Mouse (Mus musculus): ENCODE data around the gene Erbb4.

Gene Erbb4

DNA sequence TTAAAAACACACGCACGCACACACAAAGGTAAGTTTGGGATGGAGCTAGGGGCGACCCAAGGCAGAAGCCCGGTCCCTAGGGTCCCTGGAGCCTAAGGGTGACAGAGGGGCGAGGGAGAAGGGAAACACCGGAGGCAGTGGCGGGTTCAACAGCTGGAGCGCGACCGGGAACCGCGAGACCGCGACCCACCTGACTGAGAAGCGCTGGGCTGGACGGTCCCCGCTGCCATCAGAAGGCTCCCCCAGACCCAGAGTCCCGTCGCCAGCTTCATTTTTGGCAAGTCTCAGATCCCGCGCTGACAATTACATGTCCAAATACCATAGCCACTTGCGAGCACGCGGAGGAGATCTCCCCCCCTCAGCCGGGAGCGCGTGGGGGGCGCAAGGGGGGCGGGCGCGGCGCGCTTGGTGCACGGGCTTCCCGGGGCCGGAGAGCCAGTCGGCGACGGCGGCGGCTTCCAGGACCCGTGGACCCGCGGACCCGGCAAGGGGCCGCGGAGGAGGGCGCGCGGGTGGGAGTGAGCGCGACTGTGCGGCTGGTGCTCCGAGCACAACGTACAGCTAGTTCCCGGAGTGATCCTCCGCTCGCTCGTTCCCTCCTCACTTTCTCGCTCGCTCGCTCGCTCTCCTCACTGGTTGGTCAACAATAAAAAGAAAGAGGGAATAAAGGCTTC is at the start of gene Erbb4:
Gene Erbb4, minus strand, starts transcription at position 575 of the 674 bp plus-strand sequence.
- in situ Hi-C loops (cut with MboI; ENCODE audit: unreplicated experiment in 2 of 2), result no loop called here

DNA sequence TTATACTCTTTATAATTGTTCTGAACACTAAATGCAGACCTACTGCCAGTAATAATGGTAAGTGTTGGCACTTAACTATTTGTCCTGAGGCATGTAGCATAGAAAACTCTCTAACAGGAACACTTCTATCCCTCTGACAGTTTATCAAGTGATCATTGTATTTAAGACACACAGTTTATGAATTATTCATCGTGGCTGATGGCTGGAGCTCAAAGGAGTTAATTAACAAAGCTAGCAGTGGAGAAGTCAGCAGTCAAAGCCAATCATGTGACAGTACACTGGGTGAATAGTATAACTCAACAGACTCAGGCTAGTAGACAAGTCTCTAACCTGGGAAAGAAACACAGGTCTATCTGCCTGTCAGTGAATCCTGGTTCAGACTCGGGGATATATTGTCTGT is 49.5 kb upstream of the Erbb4 start:
- in situ Hi-C loops (cut with MboI; ENCODE audit: unreplicated experiment in 2 of 2), result no loop called here

DNA sequence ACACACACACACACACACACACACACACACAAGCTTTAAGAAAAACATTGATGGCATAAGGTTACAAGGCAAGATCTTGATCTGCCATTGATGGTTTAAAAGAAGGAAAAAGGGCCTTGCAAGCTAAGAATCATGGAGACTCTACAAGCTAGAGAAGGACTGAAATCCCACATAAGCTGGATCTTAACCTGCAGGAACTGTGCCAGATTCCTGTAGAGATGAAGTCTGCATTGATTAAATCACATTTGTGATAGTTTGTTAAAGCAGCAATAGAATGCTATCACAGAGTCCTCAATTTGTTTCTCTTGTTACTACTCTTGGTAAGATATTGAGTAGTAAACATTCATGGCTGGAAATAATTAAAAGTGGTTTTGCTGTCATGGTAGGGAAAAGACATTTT is 33.5 kb upstream of the Erbb4 start:
- in situ Hi-C loops (cut with MboI; ENCODE audit: unreplicated experiment in 2 of 2), result loop anchor here in 1 of 2 experiments (25.0 kb wide), 1 partner anchor 1504 kb away; no protein-coding TSS in a partner anchor

DNA sequence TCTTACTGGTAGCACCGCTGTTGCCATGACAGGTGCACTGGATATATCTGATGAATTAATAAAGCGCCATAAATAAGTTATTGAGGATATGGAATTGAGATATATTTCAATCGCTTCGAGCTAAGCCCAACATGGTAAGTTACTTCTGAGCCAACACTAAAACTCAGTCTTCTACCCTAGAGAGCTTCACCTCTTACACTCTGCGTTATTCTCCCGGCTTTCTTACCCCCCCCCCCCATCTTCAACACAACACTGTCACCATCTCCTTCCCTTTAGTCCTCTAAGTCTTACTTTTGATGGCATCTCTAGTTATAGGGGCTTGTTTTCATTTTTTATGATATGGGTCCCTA is 31.6 kb upstream of the Erbb4 start:
- in situ Hi-C loops (cut with MboI; ENCODE audit: unreplicated experiment in 2 of 2), result loop anchor here in 1 of 2 experiments (25.0 kb wide), 1 partner anchor 1502 kb away; no protein-coding TSS in a partner anchor

DNA sequence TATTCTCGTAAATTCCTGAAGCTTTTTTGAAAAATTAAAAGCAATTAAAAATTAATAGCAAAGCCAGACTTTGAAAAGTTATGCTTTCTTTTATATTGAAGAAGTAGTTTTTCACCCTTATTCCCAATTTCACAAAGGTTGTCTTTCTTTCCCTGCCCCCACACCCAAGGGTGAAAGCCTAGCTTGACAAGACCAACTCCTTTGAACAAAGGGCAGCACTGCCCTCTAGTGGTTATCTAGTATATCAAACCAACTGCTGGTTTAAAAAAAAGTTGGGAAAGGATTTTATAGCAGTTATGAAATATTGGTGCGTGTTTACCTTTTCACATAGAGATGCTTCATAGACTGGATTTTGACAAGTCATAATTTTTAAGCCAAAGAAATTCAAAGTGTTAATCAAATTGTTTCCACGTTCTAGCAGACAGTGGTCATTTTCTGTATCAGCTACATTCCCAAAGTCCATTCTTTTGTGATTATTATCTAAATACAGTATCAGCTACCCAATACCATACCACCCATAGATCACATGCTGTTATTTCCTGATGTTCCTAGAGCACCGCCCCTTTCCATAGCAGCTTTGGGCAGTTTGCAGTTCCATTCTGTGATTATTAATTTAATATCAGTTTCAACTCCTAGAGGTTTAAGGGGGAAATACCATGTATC is 31.1 kb upstream of the Erbb4 start:
- in situ Hi-C loops (cut with MboI; ENCODE audit: unreplicated experiment in 2 of 2), result loop anchor here in 1 of 2 experiments (25.0 kb wide), 1 partner anchor 1502 kb away; no protein-coding TSS in a partner anchor

DNA sequence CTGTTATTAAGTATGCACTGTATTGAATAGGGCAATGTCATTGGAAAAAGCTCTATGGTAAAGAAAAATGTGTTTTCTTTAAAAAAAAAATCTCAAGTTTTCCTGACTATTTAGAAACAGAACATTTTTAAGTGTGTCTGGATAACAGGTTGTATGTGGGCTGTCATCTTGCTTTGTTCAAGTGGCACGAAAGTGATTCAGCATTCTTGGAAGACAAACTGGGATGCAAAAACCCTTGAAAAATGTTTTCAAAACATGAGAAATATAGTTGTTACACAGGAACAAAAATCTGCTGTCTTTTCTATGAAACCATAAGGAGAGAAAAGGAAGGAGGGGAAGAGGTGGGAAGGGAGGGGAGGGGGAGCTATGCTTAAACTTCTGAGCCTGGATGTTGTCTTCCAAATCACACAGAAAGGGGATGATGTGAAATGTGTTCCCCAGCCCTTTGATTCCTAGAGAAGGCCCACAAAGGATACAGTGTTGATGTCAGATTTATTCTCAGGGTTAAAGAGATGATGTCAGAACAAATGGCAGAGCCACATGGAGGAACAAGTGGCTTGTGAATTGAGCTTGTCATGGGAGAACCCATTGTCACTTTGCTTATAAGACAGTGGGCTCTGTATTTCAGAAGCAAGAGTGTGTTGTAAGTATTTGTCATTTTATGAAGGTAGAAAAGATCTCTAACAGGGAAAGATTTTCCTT is 16.4 kb upstream of the Erbb4 start:
- in situ Hi-C loops (cut with MboI; ENCODE audit: unreplicated experiment in 2 of 2), result no loop called here

DNA sequence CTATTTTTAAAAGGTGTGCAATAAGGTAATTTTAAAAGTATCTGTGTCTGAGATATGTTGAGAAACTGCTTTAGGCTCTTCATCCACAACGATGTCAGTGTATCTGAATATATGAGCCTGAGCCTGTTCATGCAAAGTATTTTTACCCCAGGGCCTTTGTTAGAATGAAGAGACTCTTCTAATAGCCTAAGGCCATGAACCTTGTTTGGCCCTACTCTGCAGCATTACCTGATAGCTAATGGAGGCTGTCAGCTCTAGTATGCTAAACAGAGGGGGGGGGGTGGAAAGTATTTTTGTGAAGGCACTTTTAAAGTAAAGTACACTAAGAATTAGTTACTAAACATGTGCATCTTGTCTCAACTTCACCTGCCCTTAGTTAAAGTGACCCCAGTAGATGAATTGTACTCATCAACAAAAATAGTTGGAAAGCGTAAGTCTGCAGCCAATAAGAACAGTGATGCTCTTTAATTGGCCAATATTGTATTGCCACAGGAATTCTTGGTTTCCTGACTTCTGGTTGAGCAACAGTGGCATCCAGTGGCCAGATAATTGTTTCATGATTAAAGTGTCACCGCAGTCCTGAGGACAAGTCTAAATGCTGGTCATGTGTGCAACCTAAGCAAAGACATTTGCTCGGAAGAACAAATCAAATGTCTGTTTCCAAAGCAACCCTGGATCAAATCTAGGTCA is 10.5 kb upstream of the Erbb4 start:
- in situ Hi-C loops (cut with MboI; ENCODE audit: unreplicated experiment in 2 of 2), result no loop called here

DNA sequence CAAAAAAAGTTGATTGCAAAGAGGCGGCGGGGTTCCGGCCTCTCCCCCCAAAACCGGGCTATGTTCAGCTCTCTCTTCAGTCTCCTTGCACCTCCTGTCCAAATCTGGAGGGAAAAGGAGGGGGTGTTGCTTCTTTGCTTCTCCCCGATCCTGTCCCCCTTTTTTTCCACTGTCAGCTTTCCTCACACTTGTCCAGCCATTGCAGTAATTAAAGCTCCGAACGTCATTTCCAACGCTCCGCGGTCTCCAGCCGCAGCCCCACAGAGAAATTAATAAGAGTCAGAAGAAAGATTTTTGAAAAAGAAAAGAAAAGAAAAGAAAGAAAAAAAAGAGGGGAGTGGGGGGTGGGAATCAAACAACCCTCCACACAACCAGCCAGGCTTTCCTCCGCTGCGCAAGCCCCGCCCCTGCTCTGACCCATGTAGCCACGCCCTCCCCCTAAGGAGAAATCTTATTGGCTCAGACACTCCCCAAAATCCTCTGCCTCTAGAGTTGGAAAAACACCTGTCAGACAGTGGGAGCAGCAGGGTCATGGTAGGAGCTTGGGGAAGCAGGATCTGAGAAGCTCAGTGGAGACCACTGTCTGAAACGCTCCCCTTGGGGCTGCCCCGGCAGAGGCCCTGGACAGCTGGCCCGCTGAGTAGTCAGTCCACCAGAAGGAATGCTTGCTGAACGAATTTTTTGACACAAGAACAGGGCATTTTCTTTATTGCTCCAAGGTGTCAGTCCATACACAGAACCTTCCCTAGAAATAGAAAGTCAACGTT is 483 bp upstream of the Erbb4 start:
- in situ Hi-C loops (cut with MboI; ENCODE audit: unreplicated experiment in 2 of 2), result no loop called here

DNA sequence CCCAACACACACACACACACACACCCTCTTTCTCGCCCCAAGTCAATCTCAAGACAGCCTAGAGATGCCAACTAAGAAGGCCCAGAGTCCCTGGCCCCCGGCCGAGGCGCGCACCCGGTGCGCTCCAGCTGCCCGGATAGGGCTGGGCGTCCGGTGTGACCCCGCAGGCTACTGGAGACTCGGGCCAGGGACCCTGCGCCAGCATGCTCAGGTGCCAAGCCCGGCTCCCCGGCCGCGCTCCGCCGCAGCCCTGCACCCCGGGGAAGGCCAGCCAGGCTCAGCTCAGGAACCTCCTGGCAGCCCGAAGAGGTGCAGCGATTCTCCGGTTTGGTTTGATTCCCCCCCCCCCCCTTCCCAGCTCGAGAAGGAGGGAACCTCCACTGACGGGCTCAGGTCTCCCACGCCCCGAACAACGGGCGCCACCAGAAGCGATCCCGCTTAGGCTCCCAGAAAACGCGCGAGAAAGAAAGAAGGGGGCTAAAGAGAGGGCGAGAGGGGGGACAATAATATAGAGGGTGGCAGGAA is 860 bp downstream of the Erbb4 start:
- in situ Hi-C loops (cut with MboI; ENCODE audit: unreplicated experiment in 2 of 2), result no loop called here

DNA sequence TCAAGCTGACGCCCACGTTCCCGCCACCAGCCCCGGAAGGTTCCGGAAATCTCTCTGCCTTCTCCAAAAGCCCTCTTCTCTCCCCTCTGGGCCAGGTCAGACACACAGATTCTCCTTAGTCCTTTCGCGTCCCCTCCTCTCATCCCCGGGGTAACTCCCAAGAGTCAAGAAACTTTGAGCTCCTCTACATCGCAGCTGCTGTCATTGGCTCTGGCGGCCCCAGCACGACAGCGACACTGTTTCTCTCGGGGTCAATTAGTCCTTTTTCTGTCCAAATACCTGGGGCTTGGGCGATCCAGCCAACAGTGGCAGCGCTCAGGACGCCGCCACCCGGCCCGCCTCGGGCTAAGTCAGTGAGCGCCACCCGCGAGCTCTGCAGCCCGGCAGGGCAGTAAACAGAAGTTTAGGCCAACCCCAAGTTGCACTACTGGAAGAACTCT is 1.5 kb downstream of the Erbb4 start:
- in situ Hi-C loops (cut with MboI; ENCODE audit: unreplicated experiment in 2 of 2), result no loop called here

DNA sequence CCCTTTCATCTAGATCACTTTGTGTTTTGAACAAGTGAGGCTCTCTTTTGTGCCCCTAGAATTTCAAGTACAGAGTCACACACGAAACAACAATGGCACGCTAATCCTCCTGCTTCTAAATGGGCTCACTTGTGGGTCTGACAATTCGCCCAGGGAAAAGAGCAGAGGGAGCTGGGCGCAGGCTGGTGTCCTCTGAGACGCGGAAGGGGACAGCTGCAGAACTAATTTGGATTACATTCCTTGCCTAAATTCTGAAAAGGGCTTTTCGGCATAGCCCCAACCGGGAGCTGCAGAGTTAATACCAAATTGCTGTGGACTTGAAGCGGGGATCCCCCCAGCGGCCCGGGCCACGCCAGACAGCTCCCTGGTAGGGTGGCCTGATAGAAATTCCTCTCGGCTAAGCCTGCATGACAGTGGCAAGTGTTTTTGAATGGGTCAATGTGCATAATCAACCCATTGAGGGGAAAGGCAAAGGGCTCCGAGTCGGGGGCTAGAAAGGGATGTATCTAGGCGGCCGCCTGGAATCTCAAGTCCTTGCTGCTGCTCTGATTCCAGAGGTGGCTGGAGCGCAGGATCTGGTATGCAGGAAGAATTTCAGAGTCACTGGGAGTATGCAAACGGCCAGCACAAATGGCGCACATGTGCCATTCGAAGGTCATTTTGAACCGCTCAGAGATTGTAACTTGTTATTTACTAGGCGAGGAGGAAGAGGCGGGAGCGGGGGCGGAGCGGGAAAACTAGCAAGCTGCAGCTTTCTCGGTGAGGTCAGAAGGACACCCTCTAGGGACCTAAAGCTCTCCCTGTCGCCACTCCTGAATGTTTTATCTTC is 2.2 kb downstream of the Erbb4 start:
- in situ Hi-C loops (cut with MboI; ENCODE audit: unreplicated experiment in 2 of 2), result no loop called here

DNA sequence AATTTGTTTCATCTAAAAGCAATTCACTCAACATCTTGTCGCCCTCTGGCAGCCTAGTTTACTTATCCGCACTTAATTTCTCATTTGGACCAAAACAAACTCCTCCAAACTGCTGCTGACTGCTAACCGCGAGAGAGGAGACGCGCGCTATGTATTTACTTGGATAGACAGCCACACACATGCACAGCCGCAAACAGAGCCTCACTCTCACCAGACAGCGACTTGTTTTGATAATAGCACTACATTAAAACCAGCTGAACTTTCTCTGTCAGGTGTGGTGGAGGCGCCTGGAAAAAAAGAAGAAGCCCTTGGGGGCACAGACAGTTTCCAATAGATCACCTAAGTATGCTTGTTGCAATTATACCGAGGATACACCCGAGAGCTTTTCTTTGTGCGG is 2.8 kb downstream of the Erbb4 start:
- in situ Hi-C loops (cut with MboI; ENCODE audit: unreplicated experiment in 2 of 2), result no loop called here

DNA sequence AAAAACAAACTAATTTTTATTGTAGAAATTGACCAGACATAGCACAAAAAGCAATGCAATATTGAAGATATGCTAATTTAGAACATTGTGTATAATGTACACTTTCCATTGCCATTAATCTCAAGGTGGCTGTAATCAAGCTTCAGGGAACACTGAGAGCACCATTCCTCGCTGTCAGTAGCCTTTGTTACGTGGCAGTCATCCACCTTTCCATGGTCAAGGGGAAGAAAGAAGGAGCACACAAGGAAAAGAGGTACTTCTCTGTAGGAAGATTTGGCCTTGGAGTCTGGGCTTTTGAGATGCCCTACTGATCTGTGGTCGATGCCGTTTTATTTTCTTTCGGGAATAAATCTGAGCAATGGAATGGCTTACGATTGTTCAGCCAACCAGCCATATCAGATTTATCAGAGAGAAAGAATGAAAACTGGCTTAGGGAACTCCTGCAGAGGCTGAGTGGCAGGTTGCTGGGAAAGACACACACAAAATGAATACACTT is 4.6 kb downstream of the Erbb4 start:
- in situ Hi-C loops (cut with MboI; ENCODE audit: unreplicated experiment in 2 of 2), result no loop called here

DNA sequence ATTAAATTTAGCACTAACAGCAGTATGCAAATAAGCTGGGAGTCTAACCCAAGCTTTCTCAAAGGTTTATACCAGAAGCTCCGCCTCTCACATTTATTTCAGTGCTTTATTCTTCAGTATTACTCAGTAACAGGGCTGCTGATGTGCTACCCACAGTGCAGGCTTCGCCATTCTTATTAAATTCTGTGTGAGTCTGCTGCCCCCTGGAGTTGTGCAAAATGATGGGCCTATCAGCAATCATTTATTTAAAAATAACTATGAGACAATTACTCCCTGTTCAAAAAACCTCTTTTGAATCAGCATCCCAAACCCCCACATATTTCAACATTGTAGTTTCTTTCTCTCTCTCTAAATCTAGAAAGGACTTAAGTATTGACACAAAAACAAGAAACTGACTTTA is 6.2 kb downstream of the Erbb4 start:
- in situ Hi-C loops (cut with MboI; ENCODE audit: unreplicated experiment in 2 of 2), result no loop called here

DNA sequence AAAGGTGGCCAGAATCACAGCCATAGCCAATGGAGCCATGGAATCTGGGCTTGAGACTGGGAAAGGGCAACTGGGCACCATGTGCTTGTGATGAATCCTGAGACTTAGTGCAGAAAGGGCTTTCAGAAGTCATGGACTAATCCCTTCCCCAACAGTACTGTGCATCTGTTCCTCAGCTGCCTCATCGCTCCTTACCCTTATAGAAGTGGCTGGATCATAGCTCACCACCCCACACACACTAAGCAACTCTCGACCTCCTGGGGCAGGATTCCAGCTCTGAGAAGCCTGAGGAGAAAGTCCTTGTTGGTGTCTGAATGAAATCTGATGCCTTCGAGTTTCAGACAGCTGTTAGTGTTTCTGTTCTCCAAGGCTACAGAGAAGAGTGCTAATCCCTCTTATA is 14.8 kb downstream of the Erbb4 start:
- in situ Hi-C loops (cut with MboI; ENCODE audit: unreplicated experiment in 2 of 2), result no loop called here

DNA sequence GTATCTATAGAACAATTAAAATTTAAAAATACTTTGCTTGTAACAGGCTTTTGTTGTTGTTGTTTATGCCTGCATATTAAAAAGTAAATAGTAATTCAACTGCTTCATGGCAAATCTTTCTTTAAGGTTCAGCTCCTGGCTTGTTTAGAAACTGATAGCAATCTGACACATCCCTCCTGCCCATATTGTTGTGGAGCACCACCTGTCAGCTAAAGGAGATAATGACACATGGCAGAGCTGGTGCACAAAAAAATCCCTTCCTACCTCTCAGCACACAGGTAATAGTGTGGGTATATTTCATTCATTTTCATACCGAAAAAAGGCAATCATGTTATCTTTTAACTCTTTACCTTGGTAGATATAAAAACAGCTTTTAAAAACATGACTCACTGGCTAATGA is 18.5 kb downstream of the Erbb4 start:
- in situ Hi-C loops (cut with MboI; ENCODE audit: unreplicated experiment in 2 of 2), result no loop called here

DNA sequence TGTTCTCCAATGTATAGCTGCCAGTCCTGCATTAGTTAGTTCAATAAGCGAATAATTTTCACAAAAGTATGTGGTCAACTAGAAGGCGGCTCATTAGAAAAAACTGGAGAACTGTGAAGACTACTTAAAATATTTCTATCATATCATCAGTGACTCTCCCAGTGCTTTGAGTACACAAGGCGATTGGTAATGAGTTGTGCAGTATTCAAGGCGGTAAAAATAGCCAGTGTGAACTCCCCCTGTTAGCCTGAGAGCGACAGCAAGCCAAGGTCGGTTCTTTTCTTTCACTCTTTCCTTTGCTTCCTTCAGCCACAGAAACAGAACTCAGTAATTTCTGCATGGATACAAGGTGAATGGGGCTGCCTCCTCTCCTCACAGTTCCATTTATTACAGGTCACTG is 22.1 kb downstream of the Erbb4 start:
- in situ Hi-C loops (cut with MboI; ENCODE audit: unreplicated experiment in 2 of 2), result no loop called here

DNA sequence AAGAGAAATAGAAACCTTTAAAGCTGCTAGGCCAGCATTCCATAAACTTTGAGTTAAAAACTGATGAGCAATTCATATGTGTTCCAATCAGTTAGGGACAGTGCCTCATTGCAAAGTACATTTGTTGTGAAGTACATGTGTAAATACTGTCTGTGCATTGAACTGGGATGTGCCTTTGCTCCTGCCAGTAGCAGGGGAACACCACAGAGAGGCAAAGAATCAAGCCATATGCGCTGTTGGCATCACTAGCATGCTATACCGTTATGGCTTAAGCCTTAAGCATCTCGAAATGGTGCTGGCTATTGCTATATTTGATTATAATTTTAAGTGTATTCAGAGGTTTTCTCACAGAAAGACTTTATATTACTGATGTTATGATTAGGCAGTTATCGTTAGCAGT is 58.9 kb downstream of the Erbb4 start:
- in situ Hi-C loops (cut with MboI; ENCODE audit: unreplicated experiment in 2 of 2), result no loop called here
